Mouse (Mus musculus) thymus, postnatal 4 days (tissue): Measurements from ENCODE around the gene Gm29094.

Source experiments
- DNase-seq: peaks from one replicate; pipeline ENCODE4 v3.0.0; 2021

Gm29094 gene

GRCm38 (mm10) chr9:89256556-89257335 is 57.6 kb downstream of the Gm29094 start:
- DNase-seq: no peak

- DNase-seq: no peak
Measured at GRCm38 (mm10) chr9:89263968-89264367, 64.8 kb downstream of the Gm29094 start.

GRCm38 (mm10) chr9:89264571-89264970 is 65.4 kb downstream of the Gm29094 start:
- DNase-seq: no peak
